ENCODE assay signal across 8 mouse cellular contexts in genomic region chr13:28759026-28759425, GRCm38 (mm10).
DNase-seq lines count a peak whose midpoint lies in the region; ATAC-seq and TF ChIP-seq lines count a peak whose summit lies in the region.
"Had no signal": no experiment of that assay in that cellular context is flagged by ENCODE, and none has a peak within 500 bp of the region (broad histone marks: within the 10 kb centered on the region; RNA-seq: fewer than 3 reads in every experiment).

No protein-coding gene starts in this region.

- H3K36me3 ChIP-seq in kidney, embryonic 15.5 days, result no peaks in the 10 kb centered on the region
- H3K36me3 ChIP-seq in C2C12 (ENCODE audit: control insufficient read depth, insufficient read depth), result no peaks in the 10 kb centered on the region

- peaks cover 57% of the 10 kb centered on the region for H3K4me1 ChIP-seq in kidney, embryonic 15.5 days

- H3K9ac ChIP-seq in kidney, embryonic 15.5 days, result no peak overlapping the region

- no peak for DNase-seq in kidney, adult 18-20 months
- DNase-seq in embryo, embryonic 11 days, result peak; percentile 50
- peak; percentile 41 for DNase-seq in gastrocnemius, postnatal 25 days
- DNase-seq in layer of hippocampus, adult 8-10 months (ENCODE audit: low spot score in 2 of 2), result no peak
- no peak for DNase-seq in layer of hippocampus, adult 9-10 months (ENCODE audit: low spot score)
- DNase-seq: kidney, adult 9 months had no signal

- H3K79me2 ChIP-seq in C2C12 (ENCODE audit: control insufficient read depth, insufficient read depth), result peaks cover 50% of the 10 kb centered on the region

- WGBS in kidney, embryonic 15.5 days, result 32% methylated on average over 3 of the region's 3 CpGs

- peak overlapping the region; percentile 98; the same call in 1 of the 2 replicates for H3K27ac ChIP-seq in kidney, embryonic 15.5 days

- no peak overlapping the region for H3K4me2 ChIP-seq in kidney, embryonic 15.5 days

- no peaks in the 10 kb centered on the region for H3K27me3 ChIP-seq in kidney, embryonic 15.5 days
- no peaks in the 10 kb centered on the region for H3K27me3 ChIP-seq in C2C12 (ENCODE audit: control insufficient read depth, insufficient read depth, insufficient read length)

- no peak for ATAC-seq in kidney, embryonic 15.5 days (replicated peaks; ENCODE audit: low FRiP score)

- no peaks in the 10 kb centered on the region for H3K9me3 ChIP-seq in kidney, embryonic 15.5 days (replicated peaks)

- no peak for TF ChIP-seq CTCF in C2C12 (IDR thresholded peaks at IDR 0.05; ENCODE audit: control insufficient read depth, insufficient read depth, insufficient read length)

- H3ac ChIP-seq in C2C12 (ENCODE audit: control insufficient read depth, insufficient read length, low read depth), result no peak overlapping the region

- peaks cover 6% of the 10 kb centered on the region for H3K79me3 ChIP-seq in C2C12 (ENCODE audit: low read depth)

- no peak overlapping the region for H3K4me3 ChIP-seq in kidney, embryonic 15.5 days (replicated peaks)
- no peak overlapping the region for H3K4me3 ChIP-seq in C2C12 (ENCODE audit: insufficient read depth, poor library complexity, severe bottlenecking)

TF ChIP-seq in C2C12, 6 proteins besides CTCF, POLR2A, EP300 and RAD21:
- TF ChIP-seq MAX (IDR thresholded peaks at IDR 0.05) (no peak), MYOD1 (IDR thresholded peaks at IDR 0.05; ENCODE audit: control insufficient read depth, insufficient read length, low read depth) (peak; percentile 98)
TF ChIP-seq in C2C12: peak in this region for 1.

Comparison
In these comparisons a context has a peak if more than half of its experiments do, and no peak if none do; other contexts are left out.
1. DNase-seq: peak in embryo, embryonic 11 days (single experiment) and gastrocnemius, postnatal 25 days (single experiment); none in kidney, adult 18-20 months (single experiment), layer of hippocampus, adult 8-10 months (0 of 2) and layer of hippocampus, adult 9-10 months (single experiment).